Mouse (Mus musculus) cerebellum, adult 18-20 months (tissue): ENCODE data around the gene Syp.

Experiments used
- DNase-seq, 2 experiments: peaks; one replicate each; pipeline ENCODE4 v3.0.0; 2021

The Syp gene

GRCm38 (mm10) chrX:7664791-7665190 is 26.5 kb downstream of the Syp start:
- DNase-seq = peak; percentile 58 to 76

- DNase-seq = no peak
Observed at GRCm38 (mm10) chrX:7665739-7666502, 27.6 kb downstream of the Syp start.

DNA sequence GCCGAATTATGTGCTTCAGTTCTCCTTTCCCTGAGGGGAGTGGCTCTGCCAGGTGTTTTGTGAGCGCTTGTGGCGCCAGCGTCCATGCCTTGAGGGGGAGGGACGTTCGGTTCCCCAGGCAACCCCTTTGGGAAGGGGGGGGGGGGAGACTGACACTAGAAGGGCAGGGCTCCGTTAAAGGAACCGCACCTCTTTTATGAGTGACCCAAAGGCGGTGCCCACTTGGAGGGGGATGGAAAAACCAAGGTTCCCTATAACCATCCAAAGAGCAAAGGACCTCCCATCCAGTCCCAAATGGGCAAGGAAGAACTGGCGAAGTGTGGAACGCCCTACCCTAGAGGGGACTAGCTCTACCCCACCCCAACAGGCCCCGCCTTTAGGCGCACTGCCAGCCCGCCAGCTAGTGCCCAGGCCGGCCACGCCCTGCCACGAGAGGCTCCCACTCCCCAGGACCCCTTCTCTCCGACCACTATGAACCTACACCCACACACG is 32.2 kb downstream of the Syp start:
- DNase-seq = peak in 1 of 2 experiments; percentile 37

DNA sequence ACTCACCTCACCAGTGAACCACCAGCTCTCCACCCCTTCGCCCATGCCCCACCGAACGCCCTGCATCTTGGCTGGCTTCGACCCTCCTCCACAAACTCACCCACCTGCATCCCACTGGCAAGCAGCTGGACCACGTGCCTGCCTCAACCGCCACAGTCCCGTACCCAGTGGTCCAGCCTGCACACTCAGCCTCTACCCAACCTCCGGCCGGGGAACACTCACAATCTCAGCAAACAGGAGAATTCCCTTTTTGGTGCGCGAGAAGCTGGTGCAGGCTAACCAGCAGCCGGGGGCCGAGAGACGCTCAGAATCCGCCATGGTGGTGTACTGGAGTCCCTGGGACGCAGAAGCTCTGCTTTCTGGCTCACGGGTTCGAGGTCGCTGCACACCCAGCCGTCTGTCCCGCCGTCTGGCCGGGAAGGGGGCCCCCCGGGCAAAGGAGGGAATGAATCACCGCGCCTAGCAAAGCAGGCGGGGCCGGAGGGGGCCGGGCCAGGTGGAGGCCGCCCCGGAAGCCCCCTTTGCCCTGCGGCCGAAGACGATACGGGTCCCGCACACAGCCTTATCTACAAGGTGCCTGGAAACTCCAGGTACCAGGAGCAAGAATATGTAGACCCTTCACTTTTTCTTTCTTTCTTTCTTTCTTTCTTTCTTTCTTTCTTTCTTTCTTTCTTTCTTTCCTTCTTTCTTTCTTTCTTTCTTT is 32.8 kb downstream of the Syp start, which contains the start of gene Plp2:
Gene Plp2, minus strand, starts transcription at position 470 of the 703 bp plus-strand sequence.
- no peak for DNase-seq

- no peak for DNase-seq
Observed at GRCm38 (mm10) chrX:7672739-7673138, 34.5 kb downstream of the Syp start.

- DNase-seq = no peak
Observed at GRCm38 (mm10) chrX:7673578-7674281, 35.5 kb downstream of the Syp start.

DNA sequence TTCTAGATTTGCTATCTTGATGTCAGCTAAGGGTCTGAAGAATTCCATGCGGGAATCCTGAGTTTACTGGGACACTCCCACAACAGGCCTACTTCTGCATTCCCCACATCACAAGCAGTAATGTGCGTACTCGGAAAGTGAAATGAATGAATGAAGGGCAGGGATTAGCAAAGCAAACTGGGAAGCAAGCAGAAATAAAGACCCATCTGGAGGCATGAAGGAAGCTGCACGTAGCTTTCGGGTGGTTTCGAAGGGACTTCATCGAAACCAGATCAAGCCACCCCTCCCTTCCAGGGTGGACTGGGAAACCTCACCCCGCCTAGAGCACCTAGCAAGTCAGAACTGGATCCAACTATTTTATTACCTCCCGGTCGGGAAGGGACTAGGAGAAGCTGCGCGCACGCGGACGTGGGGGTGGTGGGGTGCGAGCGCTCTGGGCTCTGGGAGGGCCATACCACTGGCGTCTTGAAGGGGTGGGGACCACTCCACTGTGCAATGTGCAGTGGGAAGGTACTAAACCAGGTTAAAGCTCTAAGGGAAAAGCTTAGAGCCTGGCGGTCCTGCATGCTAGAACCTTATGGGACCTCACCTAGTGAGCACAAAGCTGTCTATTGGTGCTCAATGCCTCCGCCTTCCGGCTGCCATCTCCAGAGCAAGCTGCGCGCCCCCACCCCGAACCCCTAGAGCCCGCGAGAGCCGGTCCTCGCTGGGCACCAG is 36.2 kb downstream of the Syp start:
- no peak for DNase-seq

- DNase-seq = no peak
Observed at GRCm38 (mm10) chrX:7675001-7675380, 36.7 kb downstream of the Syp start.

- no peak for DNase-seq
Observed at GRCm38 (mm10) chrX:7678986-7679385, 40.7 kb downstream of the Syp start.

DNA sequence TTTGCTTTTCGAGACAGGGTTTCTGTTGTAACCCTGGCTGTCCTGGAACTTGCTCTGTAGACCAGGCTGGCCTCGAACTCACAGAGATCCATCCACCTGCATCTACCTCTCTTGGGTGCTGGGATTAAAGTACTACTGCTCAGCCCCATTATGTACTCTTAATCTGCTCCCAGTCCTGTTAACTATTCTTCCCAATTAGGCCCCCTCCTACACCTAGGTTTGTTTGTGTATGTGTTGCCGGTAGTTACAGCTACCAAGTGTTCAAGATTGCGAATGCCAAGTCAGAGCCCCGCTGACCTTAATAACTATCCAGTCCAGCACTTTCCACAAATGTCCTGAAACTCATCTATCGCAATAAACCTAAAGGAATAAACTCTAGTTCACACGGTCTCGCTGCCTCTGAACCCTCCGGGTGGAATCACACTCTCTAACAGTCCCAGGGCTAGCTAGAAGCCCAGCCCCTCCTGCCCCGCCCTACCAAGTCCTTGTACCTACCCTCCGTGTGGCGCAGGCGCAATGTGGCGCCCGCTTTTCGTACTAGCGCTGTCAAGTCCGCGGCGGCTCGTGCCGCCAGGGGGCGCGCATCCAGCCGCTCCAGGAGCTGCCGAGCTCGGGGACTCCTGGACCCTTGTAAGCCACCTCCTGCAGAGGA is 41.3 kb downstream of the Syp start:
- DNase-seq = peak; percentile 84 to 93

GRCm38 (mm10) chrX:7680057-7680412 is 41.8 kb downstream of the Syp start:
- no peak for DNase-seq

DNA sequence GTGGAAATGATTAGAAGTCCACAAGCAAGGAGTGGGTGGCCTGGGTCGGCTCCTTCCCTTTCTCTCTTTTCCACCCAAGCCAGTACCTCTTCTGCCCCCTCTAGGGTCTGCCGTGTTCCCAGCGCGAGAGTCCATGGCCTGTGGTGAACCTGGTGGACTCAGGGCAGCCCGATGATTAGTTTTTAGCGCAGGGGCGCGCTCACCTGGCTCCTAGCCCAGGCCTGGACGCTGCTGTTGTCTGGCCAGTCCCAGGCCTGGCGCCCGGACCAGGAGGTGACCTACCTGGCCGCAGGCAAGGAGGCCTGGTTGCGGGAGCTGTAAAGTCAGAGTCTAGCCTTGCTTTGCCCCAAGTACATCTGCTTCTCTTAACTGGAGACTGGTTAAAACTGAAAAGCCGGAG is 42.6 kb downstream of the Syp start, which contains the start of gene Magix:
Gene Magix, minus strand, starts transcription at position 388 of the 400 bp plus-strand sequence.
- DNase-seq = peak; percentile 58 to 60

DNA sequence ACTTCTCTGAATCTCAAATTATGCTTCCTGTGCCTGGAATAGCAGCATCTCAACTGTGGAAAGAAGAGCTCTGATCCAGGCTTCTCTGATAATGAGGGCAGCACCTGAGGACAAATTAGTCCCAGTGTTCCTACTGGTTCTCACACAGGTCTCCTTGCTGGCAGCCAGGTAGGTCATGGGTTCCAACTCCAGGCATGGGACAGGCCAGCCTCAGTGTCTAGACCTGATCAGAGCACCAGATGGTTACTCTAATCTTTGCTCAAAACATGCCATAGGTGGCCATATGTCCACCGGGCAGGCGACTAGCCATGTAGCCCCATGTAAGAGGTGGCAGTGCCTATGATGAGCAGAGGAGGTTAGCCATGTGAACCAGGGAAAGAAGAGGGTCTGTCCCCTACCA is 50.0 kb downstream of the Syp start:
- DNase-seq = peak in 1 of 2 experiments; percentile 48

DNA sequence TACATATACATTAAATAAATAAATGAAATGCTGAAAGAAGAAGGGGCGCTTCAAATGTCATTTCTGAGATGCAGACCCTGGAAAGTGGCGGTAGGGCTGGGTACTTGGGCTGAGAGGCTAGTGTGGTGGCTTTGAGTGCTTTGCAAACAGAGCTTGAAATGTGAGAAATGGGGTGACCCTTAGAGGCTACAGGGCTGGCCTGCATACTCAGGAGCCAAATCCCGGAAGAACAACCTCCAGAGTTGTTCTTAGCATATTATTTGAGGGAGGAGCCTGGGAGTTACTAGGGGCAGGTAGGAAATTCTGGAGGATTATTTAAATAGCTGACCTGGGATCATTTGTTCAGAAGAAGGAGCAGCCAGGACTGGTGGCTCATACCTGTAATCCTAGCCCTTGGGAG is 52.2 kb downstream of the Syp start:
- DNase-seq = no peak

- peak; percentile 33 to 38 for DNase-seq
Observed at GRCm38 (mm10) chrX:7692862-7693261, 54.6 kb downstream of the Syp start.

DNA sequence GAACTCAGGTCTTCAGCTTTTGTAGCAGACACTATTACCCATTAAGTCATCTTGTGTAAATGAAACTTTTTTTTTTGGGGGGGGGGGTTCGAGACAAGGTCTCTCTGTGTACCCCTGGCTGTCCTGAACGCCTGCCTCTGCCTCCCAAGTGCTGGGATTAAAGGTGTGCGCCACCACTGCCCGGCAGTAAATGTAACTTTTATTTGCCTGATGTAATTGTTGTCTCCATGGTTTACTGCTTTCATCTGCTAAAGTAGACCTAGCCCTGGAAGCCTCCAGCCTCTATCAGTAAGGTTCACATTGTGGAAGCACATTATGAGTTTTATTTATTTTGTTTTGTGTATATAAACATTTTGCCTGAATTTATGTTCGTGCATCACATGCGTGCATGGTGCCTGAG is 58.2 kb downstream of the Syp start:
- DNase-seq = no peak

DNA sequence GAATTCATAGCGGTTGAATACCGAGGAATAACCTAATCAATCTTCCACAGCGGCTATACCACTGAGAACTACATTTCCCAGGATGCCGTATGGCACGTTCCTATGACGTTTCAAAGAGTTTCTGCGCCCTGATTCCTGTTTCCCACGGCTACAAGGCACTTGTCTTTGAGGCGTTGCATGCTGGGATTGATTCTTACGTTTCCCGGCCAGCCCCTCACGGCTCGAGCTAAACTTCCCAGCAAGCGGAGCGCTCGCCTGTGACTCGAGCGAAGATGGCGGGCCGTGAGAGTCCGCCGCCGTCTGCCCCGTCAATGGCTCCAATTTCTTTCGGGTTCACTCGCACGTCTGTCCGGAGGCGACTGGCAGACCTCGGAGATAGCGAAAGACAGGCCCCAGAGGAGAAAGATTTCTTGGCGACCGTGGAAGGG is 58.7 kb downstream of the Syp start, which contains the start of gene Gpkow:
Gene Gpkow, plus strand, starts transcription at position 178 of the 428 bp plus-strand sequence.
- DNase-seq = peak; percentile 79 to 91
